In the genomic region with DNA sequence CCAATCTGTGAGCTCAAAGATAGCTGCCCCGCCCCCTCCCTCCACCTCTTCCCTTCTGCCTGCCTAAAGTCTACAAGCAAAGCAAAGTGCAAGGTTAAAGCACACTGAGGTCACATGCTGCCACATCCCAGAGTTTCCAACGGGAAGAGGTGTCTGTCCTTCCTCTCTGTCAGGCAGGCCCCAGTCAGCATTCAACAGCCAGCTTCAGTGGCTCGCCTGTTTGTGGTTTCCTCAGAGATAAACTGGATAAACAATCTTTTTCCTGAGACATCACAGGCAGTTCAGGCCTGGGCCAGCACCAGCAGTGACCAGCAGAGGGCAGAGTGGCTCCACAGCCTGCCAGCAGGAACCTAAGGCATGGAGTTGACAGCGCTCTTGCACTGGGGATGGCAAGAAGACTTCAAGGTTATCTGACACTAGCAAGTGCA, we compare ENCODE assay signal across 8 mouse cellular contexts. TPM values are rescaled to one million over a fixed set of nuclear protein-coding genes. Genes with fewer than 3 reads are reported as not detected.
DNase-seq lines count a peak whose midpoint lies in the region; ATAC-seq and TF ChIP-seq lines count a peak whose summit lies in the region.

No protein-coding gene starts in this region.

- no peaks in the 10 kb centered on the region for H3K4me1 ChIP-seq in embryonic facial prominence, embryonic 11.5 days (ENCODE audit: control insufficient read depth, insufficient read depth, low read length)
- H3K4me1 ChIP-seq in limb, embryonic 13.5 days: no peaks in the 10 kb centered on the region
- no peaks in the 10 kb centered on the region for H3K4me1 ChIP-seq in midbrain, embryonic 16.5 days (ENCODE audit: control insufficient read depth, insufficient read depth, low read length)
- no peaks in the 10 kb centered on the region for H3K4me1 ChIP-seq in spleen, adult 2 months (ENCODE audit: control insufficient read depth, insufficient read depth, insufficient read length)

- no peak overlapping the region for H3K27ac ChIP-seq in embryonic facial prominence, embryonic 11.5 days (replicated peaks; ENCODE audit: low read depth, low read length)
- H3K27ac ChIP-seq in limb, embryonic 13.5 days: no peak overlapping the region
- no peak overlapping the region for H3K27ac ChIP-seq in midbrain, embryonic 16.5 days (ENCODE audit: low read length)
- no peak overlapping the region for H3K27ac ChIP-seq in spleen, adult 2 months (ENCODE audit: insufficient read depth, low read length)

- H3K9ac ChIP-seq in embryonic facial prominence, embryonic 11.5 days (replicated peaks; ENCODE audit: low read length): no peak overlapping the region
- H3K9ac ChIP-seq in limb, embryonic 13.5 days: no peak overlapping the region
- H3K9ac ChIP-seq in midbrain, embryonic 16.5 days (ENCODE audit: low read depth, low read length): no peak overlapping the region

- TF ChIP-seq POLR2A in spleen, adult 2 months (IDR thresholded peaks at IDR 0.05; ENCODE audit: low read depth, low read length): no peak

- 26% methylated on average over 4 of the region's 4 CpGs for WGBS in embryonic facial prominence, embryonic 11.5 days
- 19% methylated on average over 4 of the region's 4 CpGs for WGBS in limb, embryonic 13.5 days
- 28% methylated on average over 4 of the region's 4 CpGs for WGBS in midbrain, embryonic 16.5 days
- WGBS in spleen, adult 2 months: 20% methylated on average over 4 of the region's 4 CpGs

- H3K9me3 ChIP-seq in embryonic facial prominence, embryonic 11.5 days (replicated peaks; ENCODE audit: control insufficient read depth, low read length): no peaks in the 10 kb centered on the region
- no peaks in the 10 kb centered on the region for H3K9me3 ChIP-seq in limb, embryonic 13.5 days
- no peaks in the 10 kb centered on the region for H3K9me3 ChIP-seq in midbrain, embryonic 16.5 days (replicated peaks; ENCODE audit: control insufficient read depth, low read length, poor library complexity, severe bottlenecking)

- peak; percentile 73 for ATAC-seq in embryonic facial prominence, embryonic 11.5 days (replicated peaks; ENCODE audit: insufficient number of reproducible peaks, low FRiP score, low TSS enrichment, low read depth)
- ATAC-seq in limb, embryonic 13.5 days (ENCODE audit: low FRiP score, low read depth): peak; percentile 73; the same call in 1 of the 2 replicates
- peak; percentile 79 for ATAC-seq in midbrain, embryonic 16.5 days

- DNase-seq in 3134 (ENCODE audit: extremely low read depth, insufficient read length, low spot score): peak; percentile 64
- DNase-seq in adrenal gland, postnatal 14 days: peak; percentile 93
- peak; percentile 80 for DNase-seq in embryonic facial prominence, embryonic 11.5 days (ENCODE audit: low spot score)
- DNase-seq in heart, adult 8-10 months (ENCODE audit: low spot score): peak; percentile 80
- DNase-seq in kidney, adult 8-10 months: peak; percentile 72 to 90
- peak; percentile 38 to 78 for DNase-seq in spleen, adult 2 months (ENCODE audit: low read depth in 1 of 2, low spot score in 2 of 2)

- no peaks in the 10 kb centered on the region for H3K27me3 ChIP-seq in embryonic facial prominence, embryonic 11.5 days (ENCODE audit: control insufficient read depth, insufficient read depth, low read length)
- no peaks in the 10 kb centered on the region for H3K27me3 ChIP-seq in limb, embryonic 13.5 days
- H3K27me3 ChIP-seq in midbrain, embryonic 16.5 days (ENCODE audit: control insufficient read depth, insufficient read depth, low read depth, low read length): no peaks in the 10 kb centered on the region
- H3K27me3 ChIP-seq in spleen, adult 2 months (ENCODE audit: control insufficient read depth, insufficient read depth, low read length): no peaks in the 10 kb centered on the region

- H3K4me2 ChIP-seq in embryonic facial prominence, embryonic 11.5 days (ENCODE audit: low read depth, low read length): no peak overlapping the region
- no peak overlapping the region for H3K4me2 ChIP-seq in limb, embryonic 13.5 days (replicated peaks)
- H3K4me2 ChIP-seq in midbrain, embryonic 16.5 days (ENCODE audit: low read length): no peak overlapping the region

- H3K4me3 ChIP-seq in embryonic facial prominence, embryonic 11.5 days (ENCODE audit: low read depth, low read length): no peak overlapping the region
- H3K4me3 ChIP-seq in limb, embryonic 13.5 days: no peak overlapping the region
- H3K4me3 ChIP-seq in midbrain, embryonic 16.5 days (ENCODE audit: low read depth, low read length): no peak overlapping the region
- H3K4me3 ChIP-seq in spleen, adult 2 months (ENCODE audit: extremely low read depth, insufficient read depth, insufficient read length): no peak overlapping the region

- TF ChIP-seq CTCF in spleen, adult 2 months (IDR thresholded peaks at IDR 0.05; ENCODE audit: extremely low read depth, insufficient read depth, insufficient read length, insufficient replicate concordance): peak; percentile 98

- H3K36me3 ChIP-seq in embryonic facial prominence, embryonic 11.5 days (replicated peaks; ENCODE audit: control insufficient read depth, insufficient read depth, low read depth, low read length): no peaks in the 10 kb centered on the region; the same call in 1 of the 2 replicates
- peaks cover 21% of the 10 kb centered on the region for H3K36me3 ChIP-seq in limb, embryonic 13.5 days
- no peaks in the 10 kb centered on the region for H3K36me3 ChIP-seq in midbrain, embryonic 16.5 days (ENCODE audit: control insufficient read depth, insufficient read depth, low read length)
- H3K36me3 ChIP-seq in spleen, adult 2 months (ENCODE audit: control insufficient read depth, insufficient read depth, low read length): peaks cover 9% of the 10 kb centered on the region; the same call in 1 of the 2 replicates

RNA-seq across cellular contexts. Expression of a gene that starts 22.0 kb away (rescaled TPM):
- total RNA-seq in adrenal gland, postnatal 14 days (2021): 21.4 and 30.6 TPM in 2 replicates
- 47.3 and 55.9 TPM in 2 replicates for polyA plus RNA-seq in embryonic facial prominence, embryonic 11.5 days (2014; fragmentation: Nextera tagmentation; extraction: Ambion mirVana)
- 10 to 100 TPM; 16.7 to 25.5 (median 19.4) TPM for total RNA-seq in heart, adult 8-10 months (2022)
- 58.3 and 61.2 TPM in 2 replicates for polyA plus RNA-seq in limb, embryonic 13.5 days (2015; fragmentation: Nextera tagmentation; extraction: Ambion mirVana)
- 185 and 187 TPM in 2 replicates for polyA plus RNA-seq in midbrain, embryonic 16.5 days (2015; fragmentation: Nextera tagmentation; extraction: Ambion mirVana)
- 58.8 and 66.6 TPM in 2 replicates for polyA plus RNA-seq in spleen, adult 2 months (2012; rRNA removed)

RNA-seq across cellular contexts. Expression of a gene that starts 56.8 kb away (rescaled TPM):
- total RNA-seq in adrenal gland, postnatal 14 days (2021): 11.1 and 24.2 TPM in 2 replicates
- 10.5 and 10.6 TPM in 2 replicates for polyA plus RNA-seq in embryonic facial prominence, embryonic 11.5 days (2014; fragmentation: Nextera tagmentation; extraction: Ambion mirVana)
- total RNA-seq in heart, adult 8-10 months (2022): 10 to 100 TPM; 37.3 to 67.8 (median 56.9) TPM
- 15.7 and 17.2 TPM in 2 replicates for polyA plus RNA-seq in limb, embryonic 13.5 days (2015; fragmentation: Nextera tagmentation; extraction: Ambion mirVana)
- 22.8 and 29.5 TPM in 2 replicates for polyA plus RNA-seq in midbrain, embryonic 16.5 days (2015; fragmentation: Nextera tagmentation; extraction: Ambion mirVana)
- polyA plus RNA-seq in spleen, adult 2 months (2012; rRNA removed): 43.6 and 58.5 TPM in 2 replicates
